Mouse (Mus musculus) ES-Bruce4 (cell line): ENCODE data around the gene Tmc2. TPM values are rescaled to one million over a fixed set of nuclear protein-coding genes. Genes with fewer than 3 reads are reported as not detected.

ENCODE experiments used
- H3K27ac ChIP-seq: 2 replicates; pipeline ENCODE4 v1.5.1; 2012; ENCODE audit warnings: low read length, inconsistent platforms; ENCODE audit not compliant: insufficient read depth
- H3K27me3 ChIP-seq: 2 replicates; pipeline ENCODE4 v1.6.1; 2012; ENCODE audit warnings: mild to moderate bottlenecking, low read length, inconsistent platforms; ENCODE audit not compliant: control insufficient read depth, poor library complexity, insufficient read depth, severe bottlenecking
- H3K36me3 ChIP-seq: 2 replicates; pipeline ENCODE4 v1.6.1; 2012; ENCODE audit warnings: inconsistent platforms, mild to moderate bottlenecking, low read length, moderate library complexity; ENCODE audit not compliant: control insufficient read depth, poor library complexity, insufficient read depth, severe bottlenecking
- H3K4me1 ChIP-seq: one replicate; pipeline ENCODE4 v1.8.1; 2011; ENCODE audit warnings: low read length; ENCODE audit not compliant: control insufficient read depth, insufficient read depth
- H3K4me3 ChIP-seq: 2 replicates; pipeline ENCODE4 v1.5.1; 2011; ENCODE audit warnings: low read depth, mild to moderate bottlenecking, low read length
- H3K9ac ChIP-seq: 2 replicates; pipeline ENCODE4 v1.6.1; 2012; ENCODE audit warnings: low read depth, mild to moderate bottlenecking, inconsistent platforms; ENCODE audit not compliant: poor library complexity, severe bottlenecking
- H3K9me3 ChIP-seq: replicated peaks from 2 replicates; pipeline ENCODE4 v1.6.1; 2012; ENCODE audit warnings: mild to moderate bottlenecking, low read length, inconsistent platforms; ENCODE audit not compliant: control insufficient read depth, poor library complexity, insufficient read depth, severe bottlenecking
- CTCF ChIP-seq: IDR thresholded peaks from one replicate; pipeline ENCODE4 v1.8.1; 2011; ENCODE audit warnings: low read depth, low read length
- EP300 ChIP-seq: IDR thresholded peaks from 2 replicates; pipeline ENCODE4 v1.6.1; 2011; ENCODE audit warnings: low read depth, low read length; ENCODE audit not compliant: insufficient read depth
- POLR2A ChIP-seq: IDR thresholded peaks from one replicate; pipeline ENCODE4 v1.8.1; 2011; ENCODE audit warnings: low read length; ENCODE audit not compliant: insufficient read depth
- polyA plus RNA-seq: library from polyadenylated mRNA; stranded (reverse); fragments of >200 nt; gene quantifications from 2 replicates; pipeline ENCODE4 v1.2.4, GENCODE M21; 2011; ENCODE audit warnings: low read depth; ENCODE audit not compliant: missing spikeins, insufficient read depth, insufficient read length

The Tmc2 gene
- polyA plus RNA-seq, 1 experiment: not detected

- Histone ChIP-seq H3K27ac (no peak overlapping the region), H3K4me1 (no peaks in the 10 kb centered on the region), H3K9ac (no peak overlapping the region), H3K36me3 (no peaks in the 10 kb centered on the region), H3K27me3 (no peaks in the 10 kb centered on the region), H3K4me3 (no peak overlapping the region), H3K9me3 (no peaks in the 10 kb centered on the region)
- no peak for TF ChIP-seq EP300
- no peak for TF ChIP-seq CTCF
- no peak for TF ChIP-seq POLR2A
These were observed 14.6 kb downstream of the Tmc2 start for GRCm38 (mm10) chr2:130209636-130210035.

GRCm38 (mm10) chr2:130211581-130211980, 16.6 kb downstream of the Tmc2 start:
- Histone ChIP-seq H3K4me3 (no peak overlapping the region), H3K27ac (no peak overlapping the region), H3K27me3 (no peaks in the 10 kb centered on the region), H3K4me1 (no peaks in the 10 kb centered on the region), H3K9me3 (no peaks in the 10 kb centered on the region), H3K9ac (no peak overlapping the region), H3K36me3 (no peaks in the 10 kb centered on the region)
- TF ChIP-seq CTCF: no peak
- TF ChIP-seq EP300: no peak

GRCm38 (mm10) chr2:130246912-130247311, 51.9 kb downstream of the Tmc2 start:
- no peak for TF ChIP-seq EP300
- TF ChIP-seq CTCF: no peak
- TF ChIP-seq POLR2A: no peak
- no peak overlapping the region for H3K27ac ChIP-seq
- H3K9me3 ChIP-seq: no peaks in the 10 kb centered on the region; the same call in 1 of the 2 replicates
- H3K27me3 ChIP-seq: no peaks in the 10 kb centered on the region
- no peak overlapping the region for H3K9ac ChIP-seq
- no peak overlapping the region for H3K4me3 ChIP-seq
- H3K36me3 ChIP-seq: no peaks in the 10 kb centered on the region
- H3K4me1 ChIP-seq: no peaks in the 10 kb centered on the region

GRCm38 (mm10) chr2:130248226-130248625, 53.2 kb downstream of the Tmc2 start:
- Histone ChIP-seq H3K9ac (no peak overlapping the region), H3K4me1 (no peaks in the 10 kb centered on the region), H3K9me3 (no peaks in the 10 kb centered on the region; the same call in 1 of the 2 replicates), H3K36me3 (no peaks in the 10 kb centered on the region), H3K27ac (no peak overlapping the region), H3K27me3 (no peaks in the 10 kb centered on the region), H3K4me3 (no peak overlapping the region)
- TF ChIP-seq EP300: no peak
- no peak for TF ChIP-seq CTCF
- no peak for TF ChIP-seq POLR2A

- Histone ChIP-seq H3K4me3 (no peak overlapping the region), H3K27me3 (no peaks in the 10 kb centered on the region), H3K27ac (no peak overlapping the region), H3K4me1 (no peaks in the 10 kb centered on the region), H3K36me3 (no peaks in the 10 kb centered on the region), H3K9me3 (no peaks in the 10 kb centered on the region), H3K9ac (no peak overlapping the region)
- TF ChIP-seq CTCF: no peak
- no peak for TF ChIP-seq EP300
- no peak for TF ChIP-seq POLR2A
These were observed 61.8 kb downstream of the Tmc2 start for GRCm38 (mm10) chr2:130256762-130257161.

GRCm38 (mm10) chr2:130260822-130261221, 65.8 kb downstream of the Tmc2 start:
- H3K27me3 ChIP-seq: no peaks in the 10 kb centered on the region
- no peak overlapping the region for H3K4me3 ChIP-seq
- H3K27ac ChIP-seq: no peak overlapping the region
- no peaks in the 10 kb centered on the region for H3K36me3 ChIP-seq
- no peaks in the 10 kb centered on the region for H3K4me1 ChIP-seq
- no peaks in the 10 kb centered on the region for H3K9me3 ChIP-seq
- TF ChIP-seq CTCF (no peak), EP300 (no peak), POLR2A (no peak)
- no peak overlapping the region for H3K9ac ChIP-seq
